Mouse (Mus musculus) midbrain, embryonic 15.5 days (tissue): ENCODE data around the gene Gpc2. TPM values are rescaled to one million over a fixed set of nuclear protein-coding genes. Genes with fewer than 3 reads are reported as not detected.
A peak's percentile ranks its signal among the peaks of the same experiment; 100 is the strongest.

ENCODE experiments used
- ATAC-seq: fragments of 200-750 bp; cut with Nextera tagmentation; replicated peaks from 2 replicates; pipeline ENCODE4 v1.8.0; 2017; ENCODE audit warnings: moderate TSS enrichment
- H3K27ac ChIP-seq: fragments of 300-500 bp; sonication (generic); 2 replicates; pipeline ENCODE4 v1.5.1; 2015; ENCODE audit warnings: mild to moderate bottlenecking, inconsistent platforms
- H3K27me3 ChIP-seq: fragments of 300-500 bp; sonication (generic); replicated peaks from 2 replicates; pipeline ENCODE4 v1.6.1; 2015; ENCODE audit warnings: inconsistent platforms
- H3K36me3 ChIP-seq: fragments of 300-500 bp; sonication (generic); replicated peaks from 2 replicates; pipeline ENCODE4 v1.6.1; 2015; ENCODE audit warnings: inconsistent platforms
- H3K4me1 ChIP-seq: fragments of 300-500 bp; sonication (generic); 2 replicates; pipeline ENCODE4 v1.6.1; 2015; ENCODE audit warnings: inconsistent platforms
- H3K4me2 ChIP-seq: fragments of 300-500 bp; sonication (generic); 2 replicates; pipeline ENCODE4 v1.6.1; 2015; ENCODE audit warnings: inconsistent platforms, mild to moderate bottlenecking, moderate library complexity
- H3K4me3 ChIP-seq: fragments of 300-500 bp; sonication (generic); 2 replicates; pipeline ENCODE4 v1.5.1; 2015; ENCODE audit warnings: mild to moderate bottlenecking, inconsistent platforms
- H3K9ac ChIP-seq: fragments of 300-500 bp; sonication (generic); 2 replicates; pipeline ENCODE4 v1.6.1; 2015; ENCODE audit warnings: mild to moderate bottlenecking, inconsistent platforms
- H3K9me3 ChIP-seq: fragments of 300-500 bp; sonication (generic); 2 replicates; pipeline ENCODE4 v1.6.1; 2016; ENCODE audit warnings: inconsistent platforms
- WGBS: fragments of 180-500 bp; shearing (Covaris S2); methylation state at CpG from one replicate; pipeline ENCODE4 v1.1.7; 2015; ENCODE audit warnings: mixed read lengths; 5-methylcytosine and 5-hydroxymethylcytosine counted together
- polyA plus RNA-seq: library from polyadenylated mRNA; unstranded; fragments of >200 nt; fragmentation: Nextera tagmentation; extraction: Ambion mirVana; gene quantifications from 2 replicates; pipeline ENCODE4 v1.2.1, GENCODE M21; 2015

Gpc2 gene
- polyA plus RNA-seq, result 218 and 231 TPM in 2 replicates

DNA sequence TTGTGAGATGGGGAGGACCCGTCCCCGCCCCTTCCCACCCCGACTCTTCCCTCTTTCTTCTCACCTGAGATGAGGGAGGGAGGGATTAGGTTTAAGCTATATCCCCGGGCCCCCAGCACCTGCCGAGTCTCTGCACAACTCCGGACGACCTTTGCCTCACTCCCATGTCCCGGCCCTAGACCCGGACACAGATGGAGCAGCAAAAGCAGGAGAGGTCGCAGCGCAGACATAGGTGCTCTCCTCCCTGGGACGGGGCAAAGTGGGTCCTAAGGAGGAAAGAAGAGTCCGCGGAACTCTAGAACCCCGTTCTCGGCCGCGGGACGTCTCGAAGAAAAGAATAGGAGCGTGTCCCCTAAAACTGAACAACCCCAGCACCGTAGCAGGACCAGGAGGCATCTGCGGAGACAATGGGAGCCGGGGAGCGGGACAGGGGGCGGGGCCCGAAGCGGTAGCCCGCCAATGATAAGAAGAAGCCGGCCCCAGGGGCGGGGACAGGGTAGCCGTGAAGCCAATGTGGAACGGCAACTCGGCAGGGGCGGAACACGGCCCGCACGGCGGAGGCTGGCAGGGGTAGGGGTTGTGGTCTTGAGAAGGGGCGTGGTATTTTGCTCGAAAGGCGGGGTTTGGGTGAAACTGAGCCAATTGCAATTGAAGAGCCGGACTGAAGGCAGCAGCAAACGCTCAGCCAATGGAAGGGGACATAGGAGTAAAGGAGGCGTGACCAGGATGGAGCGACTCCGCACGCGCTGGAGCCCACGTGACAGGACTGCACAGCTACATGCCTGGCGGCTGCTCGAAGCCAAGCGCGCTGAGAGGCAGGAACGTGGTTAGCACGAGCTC lies at the start of gene Gpc2, which contains the start of the genes Gm43720 and Stag3:
Gene Gpc2 (minus strand): TSS at position 421 of the 840 bp plus-strand sequence.
Gene Gm43720 (minus strand): TSS at position 374 of the 840 bp plus-strand sequence.
Gene Stag3 (plus strand): TSS at position 656 of the 840 bp plus-strand sequence.
- H3K9ac ChIP-seq, result peak within 1 kb of the TSS; percentile 97
- WGBS, result under 1% methylated on average over 56 of the region's 56 CpGs
- H3K27ac ChIP-seq, result peak within 1 kb of the TSS; percentile 86
- peaks cover 3% of the 10 kb centered on the region; the same call in 1 of the 2 replicates for H3K36me3 ChIP-seq
- H3K4me3 ChIP-seq, result peak within 1 kb of the TSS; percentile 94
- no peaks in the 10 kb centered on the region for H3K27me3 ChIP-seq
- H3K4me2 ChIP-seq, result peak within 1 kb of the TSS; percentile 79
- ATAC-seq, result peak; percentile 98
- H3K9me3 ChIP-seq, result no peaks in the 10 kb centered on the region
- H3K4me1 ChIP-seq, result peaks cover 43% of the 10 kb centered on the region

DNA sequence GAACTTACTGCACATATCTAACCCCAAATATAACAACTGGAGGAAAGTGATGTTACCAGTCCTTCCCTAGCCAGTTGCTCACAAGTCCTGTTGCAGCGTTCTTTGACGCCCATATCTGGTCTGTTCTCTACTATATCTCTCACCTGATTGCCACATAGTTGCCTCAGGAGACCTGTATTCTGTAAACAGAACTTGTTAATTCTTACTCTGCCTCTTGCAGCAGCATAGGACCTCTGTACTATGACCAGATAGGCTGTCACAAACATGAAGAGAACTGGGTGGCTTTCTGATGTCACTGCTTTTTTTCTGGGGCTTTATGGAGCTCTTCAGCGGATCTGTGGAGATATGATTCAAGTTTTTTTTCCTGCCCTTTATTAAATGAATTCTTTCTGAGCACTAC lies 33.0 kb upstream of the Gpc2 start:
- Histone ChIP-seq H3K4me1 (no peaks in the 10 kb centered on the region), H3K27ac (no peak overlapping the region), H3K4me2 (no peak overlapping the region), H3K4me3 (no peak overlapping the region), H3K9me3 (no peaks in the 10 kb centered on the region), H3K36me3 (no peaks in the 10 kb centered on the region), H3K9ac (no peak overlapping the region), H3K27me3 (no peaks in the 10 kb centered on the region)
- ATAC-seq, result no peak
- WGBS, result 87% methylated on average over 3 of the region's 3 CpGs

DNA sequence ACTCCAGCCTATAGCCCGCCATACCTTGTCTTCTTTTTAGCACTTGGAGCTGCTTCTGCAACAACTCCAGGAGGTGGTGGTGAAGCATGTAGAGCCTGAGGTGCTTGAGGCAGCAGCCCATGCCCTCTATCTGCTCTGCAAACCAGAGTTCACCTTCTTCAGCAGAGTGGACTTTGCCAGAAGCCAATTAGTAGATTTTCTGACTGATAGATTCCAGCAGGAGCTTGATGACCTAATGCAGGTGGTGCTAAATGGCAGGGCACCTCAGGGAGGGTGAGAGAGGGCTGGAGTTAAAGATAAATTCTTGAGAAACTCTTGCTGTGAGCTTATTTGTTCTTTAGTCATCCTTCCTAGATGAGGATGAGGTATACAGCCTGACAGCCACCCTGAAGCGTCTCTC lies 19.8 kb upstream of the Gpc2 start:
- Histone ChIP-seq H3K27ac (no peak overlapping the region), H3K9ac (no peak overlapping the region), H3K36me3 (0 out of 2 replicates have a peak, but pooled peaks cover 3% of the 10 kb centered on the region), H3K27me3 (no peaks in the 10 kb centered on the region), H3K4me3 (no peak overlapping the region), H3K4me1 (no peaks in the 10 kb centered on the region), H3K9me3 (no peaks in the 10 kb centered on the region), H3K4me2 (no peak overlapping the region)
- ATAC-seq, result no peak
- WGBS, result 91% methylated on average over 2 of the region's 2 CpGs

- Histone ChIP-seq H3K4me1 (no peaks in the 10 kb centered on the region), H3K36me3 (0 out of 2 replicates have a peak, but pooled peaks cover 3% of the 10 kb centered on the region), H3K9ac (no peak overlapping the region), H3K4me3 (no peak overlapping the region), H3K4me2 (no peak overlapping the region), H3K27ac (no peak overlapping the region), H3K27me3 (no peaks in the 10 kb centered on the region), H3K9me3 (no peaks in the 10 kb centered on the region)
- no peak for ATAC-seq
Observed at GRCm38 (mm10) chr5:138294158-138294557, 14.4 kb upstream of the Gpc2 start.

DNA sequence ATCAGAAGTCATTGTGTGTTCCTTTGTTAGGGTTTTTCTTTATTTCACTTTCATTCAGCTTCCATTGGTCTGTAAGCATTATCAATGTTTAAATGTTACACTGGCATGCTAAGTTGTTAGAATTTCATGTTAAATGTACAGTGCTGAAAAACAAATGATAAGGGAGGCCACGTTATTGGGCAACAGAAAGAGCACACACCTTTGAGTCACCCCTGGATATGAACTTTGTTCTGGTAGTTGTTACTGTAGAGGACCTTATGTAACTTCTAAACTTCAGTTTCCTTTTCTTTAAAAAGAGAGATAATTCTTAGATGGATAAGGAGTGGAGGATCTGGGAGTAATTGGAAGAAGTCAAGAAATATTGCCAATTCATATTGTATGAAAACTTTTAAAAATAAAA lies 11.8 kb upstream of the Gpc2 start:
- H3K27me3 ChIP-seq, result no peaks in the 10 kb centered on the region
- no peaks in the 10 kb centered on the region for H3K9me3 ChIP-seq
- H3K9ac ChIP-seq, result no peak overlapping the region
- no peak for ATAC-seq
- 87% methylated on average over 1 of the region's 1 CpGs for WGBS
- no peaks in the 10 kb centered on the region for H3K4me1 ChIP-seq
- no peaks in the 10 kb centered on the region for H3K36me3 ChIP-seq
- H3K27ac ChIP-seq, result no peak overlapping the region
- no peak overlapping the region for H3K4me3 ChIP-seq
- no peak overlapping the region for H3K4me2 ChIP-seq

- Histone ChIP-seq H3K9me3 (no peaks in the 10 kb centered on the region), H3K27me3 (no peaks in the 10 kb centered on the region), H3K9ac (no peak overlapping the region), H3K36me3 (no peaks in the 10 kb centered on the region), H3K27ac (no peak overlapping the region), H3K4me3 (no peak overlapping the region), H3K4me1 (no peaks in the 10 kb centered on the region), H3K4me2 (no peak overlapping the region)
- no peak for ATAC-seq
- WGBS, result 73% methylated on average over 3 of the region's 3 CpGs
Observed at GRCm38 (mm10) chr5:138287861-138288260, 8.1 kb upstream of the Gpc2 start.

- H3K36me3 ChIP-seq, result no peaks in the 10 kb centered on the region
- H3K27me3 ChIP-seq, result no peaks in the 10 kb centered on the region
- H3K27ac ChIP-seq, result no peak overlapping the region
- ATAC-seq, result no peak
- H3K4me3 ChIP-seq, result no peak overlapping the region
- H3K4me2 ChIP-seq, result no peak overlapping the region
- H3K9ac ChIP-seq, result no peak overlapping the region
- 69% methylated on average over 1 of the region's 1 CpGs for WGBS
- H3K9me3 ChIP-seq, result no peaks in the 10 kb centered on the region
- H3K4me1 ChIP-seq, result peaks cover 5% of the 10 kb centered on the region
Observed at GRCm38 (mm10) chr5:138283540-138283939, 3.7 kb upstream of the Gpc2 start.

- no peak overlapping the region for H3K4me3 ChIP-seq
- H3K27me3 ChIP-seq, result no peaks in the 10 kb centered on the region
- H3K27ac ChIP-seq, result no peak overlapping the region
- no peak for ATAC-seq
- H3K36me3 ChIP-seq, result peaks cover 3% of the 10 kb centered on the region; the same call in 1 of the 2 replicates
- no peak overlapping the region for H3K9ac ChIP-seq
- H3K9me3 ChIP-seq, result no peaks in the 10 kb centered on the region
- 87% methylated on average over 2 of the region's 2 CpGs for WGBS
- H3K4me1 ChIP-seq, result peaks cover 23% of the 10 kb centered on the region
- H3K4me2 ChIP-seq, result no peak overlapping the region
Observed at GRCm38 (mm10) chr5:138281798-138282197, 2.0 kb upstream of the Gpc2 start.

- H3K9ac ChIP-seq, result no peak overlapping the region
- H3K9me3 ChIP-seq, result no peaks in the 10 kb centered on the region
- ATAC-seq, result no peak
- H3K27me3 ChIP-seq, result no peaks in the 10 kb centered on the region
- H3K4me1 ChIP-seq, result peaks cover 32% of the 10 kb centered on the region
- no peak overlapping the region for H3K4me3 ChIP-seq
- peak overlapping the region; percentile 79 for H3K4me2 ChIP-seq
- no peak overlapping the region for H3K27ac ChIP-seq
- peaks cover 3% of the 10 kb centered on the region; the same call in 1 of the 2 replicates for H3K36me3 ChIP-seq
- 91% methylated on average over 15 of the region's 15 CpGs for WGBS
Observed at GRCm38 (mm10) chr5:138280829-138281228, 1.0 kb upstream of the Gpc2 start.

DNA sequence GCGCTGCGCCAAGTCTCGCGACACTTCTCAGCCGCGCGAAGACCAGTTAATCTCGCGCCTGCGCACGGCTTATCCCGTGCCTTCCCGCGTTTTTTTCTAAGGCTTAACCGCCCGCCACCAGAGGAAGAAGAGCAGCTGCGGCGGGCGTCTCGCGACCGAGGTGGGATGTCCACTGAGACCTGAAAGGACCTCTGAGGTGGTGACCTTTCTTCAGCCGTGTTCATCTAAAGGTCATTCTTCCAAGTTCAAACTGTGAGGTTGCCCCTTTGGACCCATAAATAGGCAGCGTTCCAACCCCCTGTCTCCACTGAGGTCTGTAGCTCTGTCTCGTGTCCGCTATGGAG lies 592 bp upstream of the Gpc2 start:
- Histone ChIP-seq H3K27ac (peak overlapping the region; percentile 8), H3K4me2 (peak overlapping the region; percentile 79), H3K9ac (no peak overlapping the region), H3K4me1 (peaks cover 37% of the 10 kb centered on the region), H3K4me3 (peak overlapping the region; percentile 94), H3K27me3 (no peaks in the 10 kb centered on the region), H3K9me3 (no peaks in the 10 kb centered on the region), H3K36me3 (peaks cover 3% of the 10 kb centered on the region; the same call in 1 of the 2 replicates)
- 0 out of 2 replicates have a peak, but pooled peaks have one; percentile 2 for ATAC-seq
- WGBS, result 23% methylated on average over 26 of the region's 26 CpGs

DNA sequence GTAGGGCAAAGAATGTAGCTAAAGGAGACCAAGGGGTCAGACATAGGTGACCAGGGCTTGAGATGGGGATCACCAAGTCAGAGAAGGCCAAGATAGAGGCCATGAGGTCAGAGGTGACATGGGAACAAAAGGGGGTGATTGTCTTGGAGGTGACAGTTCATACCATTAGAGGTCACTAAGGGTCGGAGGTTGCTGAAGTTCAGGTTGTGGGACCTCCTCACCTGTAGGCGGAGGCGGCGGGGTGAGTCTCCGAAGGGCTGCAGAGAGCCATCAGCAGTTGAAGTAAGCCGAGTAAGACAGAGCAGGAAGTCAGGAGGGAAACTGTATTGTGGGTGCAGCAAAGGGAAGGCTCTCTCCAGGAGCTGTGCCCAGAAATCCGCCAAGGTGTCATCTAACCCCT lies 1.8 kb downstream of the Gpc2 start:
- peaks cover 54% of the 10 kb centered on the region for H3K4me1 ChIP-seq
- WGBS, result 87% methylated on average over 7 of the region's 7 CpGs
- H3K4me3 ChIP-seq, result peak overlapping the region; percentile 94
- H3K36me3 ChIP-seq, result peaks cover 3% of the 10 kb centered on the region; the same call in 1 of the 2 replicates
- H3K27me3 ChIP-seq, result no peaks in the 10 kb centered on the region
- peak overlapping the region; percentile 97; the same call in 1 of the 2 replicates for H3K9ac ChIP-seq
- no peaks in the 10 kb centered on the region for H3K9me3 ChIP-seq
- no peak for ATAC-seq
- H3K27ac ChIP-seq, result no peak overlapping the region
- H3K4me2 ChIP-seq, result peak overlapping the region; percentile 79

- peak overlapping the region; percentile 50 for H3K9ac ChIP-seq
- peak overlapping the region; percentile 30; the same call in 1 of the 2 replicates for H3K27ac ChIP-seq
- no peaks in the 10 kb centered on the region for H3K27me3 ChIP-seq
- peaks cover 3% of the 10 kb centered on the region; the same call in 1 of the 2 replicates for H3K36me3 ChIP-seq
- H3K4me2 ChIP-seq, result peak overlapping the region; percentile 53
- H3K4me3 ChIP-seq, result peak overlapping the region; percentile 37
- H3K9me3 ChIP-seq, result no peaks in the 10 kb centered on the region
- WGBS, result 7% methylated on average over 41 of the region's 41 CpGs
- peaks cover 59% of the 10 kb centered on the region for H3K4me1 ChIP-seq
- ATAC-seq, result no peak
Observed at GRCm38 (mm10) chr5:138275216-138276050, 4.4 kb downstream of the Gpc2 start.
